Mouse (Mus musculus) liver, postnatal 0 days (tissue): ENCODE results near the gene Tmprss7.

Source experiments
- CTCF ChIP-seq: sonication (generic); IDR thresholded peaks from 2 replicates; pipeline ENCODE4 v1.5.1; 2016; ENCODE audit warnings: antibody characterized with exemption, low read depth
- EP300 ChIP-seq: IDR thresholded peaks from 2 replicates; pipeline ENCODE4 v1.6.1; 2016; ENCODE audit warnings: antibody characterized with exemption, low read depth, mild to moderate bottlenecking

- TF ChIP-seq EP300 (no peak), CTCF (no peak)
Observed at GRCm38 (mm10) chr16:45635826-45636225, 57.6 kb downstream of the Tmprss7 start.
